Mouse (Mus musculus) liver, adult 2 months (tissue): ENCODE measurements around the gene Tcf7.

ENCODE experiments used
- CTCF ChIP-seq: fragments of 200-500 bp; IDR thresholded peaks from 2 replicates; pipeline ENCODE4 v1.5.1; 2011; ENCODE audit warnings: low read depth, low read length, control low read depth
- POLR2A ChIP-seq: fragments of 200-500 bp; IDR thresholded peaks from 2 replicates; pipeline ENCODE4 v1.6.1; 2011; ENCODE audit warnings: low read length, control low read depth; ENCODE audit not compliant: insufficient read depth; ENCODE audit errors: extremely low read depth

- TF ChIP-seq POLR2A (no peak), CTCF (no peak)
Observed at GRCm38 (mm10) chr11:52276961-52277391, 5.8 kb downstream of the Tcf7 start.
